Mouse (Mus musculus): ENCODE measurements around the gene Gjc1.

Gjc1 gene

DNA sequence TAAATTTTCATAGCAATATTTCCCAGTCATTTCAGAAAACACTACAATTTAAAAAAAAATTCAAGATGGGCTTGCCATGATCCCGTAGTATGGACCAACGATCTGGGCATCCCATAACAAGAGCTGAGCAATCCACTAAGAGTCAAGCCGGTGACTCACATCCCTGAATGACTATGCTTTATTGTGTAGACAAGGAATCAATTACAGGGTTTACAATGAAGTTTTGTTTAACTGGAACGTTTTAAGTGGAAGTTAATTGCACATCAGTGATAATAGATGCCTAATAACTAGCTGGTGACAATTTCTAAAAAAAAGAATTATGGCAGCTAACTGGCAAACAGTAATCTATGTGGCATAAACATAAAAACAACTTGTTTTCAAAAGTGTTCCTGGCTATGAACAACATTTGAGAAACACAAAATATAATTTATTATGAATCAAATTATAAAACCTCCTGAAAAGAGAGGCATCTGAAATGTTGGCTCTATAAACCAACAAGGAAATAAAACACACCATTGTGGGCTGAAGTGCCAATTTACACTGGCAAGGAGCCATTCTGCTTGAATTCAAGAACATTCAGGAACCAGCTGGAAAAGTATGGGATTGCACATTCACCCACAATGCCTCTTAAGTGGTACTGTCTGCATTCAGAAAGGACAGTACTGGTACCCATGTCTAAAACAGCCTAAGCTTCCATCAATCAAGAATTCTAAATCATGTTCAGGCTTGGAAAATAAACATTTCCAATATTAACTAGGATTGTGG lies 8.6 kb downstream of the Gjc1 start:
- peak; percentile 33 to 50 for DNase-seq

DNA sequence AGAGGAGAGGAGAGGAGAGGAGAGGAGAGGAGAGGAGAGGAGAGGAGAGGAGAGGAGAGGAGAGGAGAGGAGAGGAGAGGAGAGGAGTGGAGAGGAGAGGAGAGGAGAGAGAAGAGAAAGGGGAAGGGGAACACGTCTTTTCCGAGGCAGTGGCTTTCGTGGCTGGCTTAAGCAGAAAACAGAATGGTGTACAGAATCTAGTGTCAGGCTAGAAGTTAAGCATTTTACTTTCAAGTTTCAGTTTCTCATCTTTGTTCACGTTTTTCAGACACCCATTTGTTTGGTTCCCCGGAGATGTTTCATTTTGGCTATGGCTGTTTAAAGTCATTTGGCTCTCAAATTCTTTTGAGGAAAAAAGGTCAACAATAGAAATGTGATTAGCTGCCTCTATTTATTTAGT lies 11.3 kb downstream of the Gjc1 start:
- no peak for DNase-seq

DNA sequence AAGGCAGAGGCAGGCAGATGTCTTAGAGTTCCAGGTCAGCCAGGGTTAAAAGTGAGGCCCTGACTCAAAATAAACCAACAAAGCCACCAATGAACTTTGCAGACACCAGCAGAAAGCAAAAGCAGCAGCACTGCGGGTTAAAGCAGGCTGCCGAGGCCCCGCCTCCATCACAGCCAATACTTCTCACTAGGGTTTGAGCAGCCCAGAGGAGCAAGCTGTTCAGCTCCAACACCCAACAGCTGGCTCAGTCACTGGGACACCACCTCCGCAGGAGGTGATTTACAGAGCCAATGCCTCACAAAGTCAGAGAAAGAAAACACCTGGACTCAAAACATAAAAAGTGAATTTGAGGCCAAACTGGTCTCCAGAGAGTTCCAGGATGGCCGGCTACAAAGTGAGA lies 16.0 kb downstream of the Gjc1 start:
- no peak for DNase-seq

DNA sequence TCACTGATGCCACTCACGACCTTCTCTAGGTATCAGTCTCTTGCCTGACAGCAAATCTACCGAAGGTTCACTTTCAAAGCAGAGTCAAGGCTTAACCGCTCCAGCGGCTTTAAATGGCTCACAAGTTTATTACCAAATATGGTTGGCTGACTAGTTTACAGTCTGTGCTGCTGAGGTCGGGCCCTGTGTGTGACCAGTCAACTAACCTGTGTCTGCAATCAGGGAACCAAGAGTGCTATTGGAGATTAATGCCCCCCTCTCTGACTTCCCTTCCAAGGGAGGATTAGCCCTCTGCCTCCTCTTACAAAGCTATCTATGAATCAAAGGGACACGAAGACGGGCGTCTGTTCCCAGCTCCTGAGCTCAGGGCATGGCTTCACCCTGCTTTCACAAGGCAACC lies 25.3 kb downstream of the Gjc1 start:
- no peak for DNase-seq

DNA sequence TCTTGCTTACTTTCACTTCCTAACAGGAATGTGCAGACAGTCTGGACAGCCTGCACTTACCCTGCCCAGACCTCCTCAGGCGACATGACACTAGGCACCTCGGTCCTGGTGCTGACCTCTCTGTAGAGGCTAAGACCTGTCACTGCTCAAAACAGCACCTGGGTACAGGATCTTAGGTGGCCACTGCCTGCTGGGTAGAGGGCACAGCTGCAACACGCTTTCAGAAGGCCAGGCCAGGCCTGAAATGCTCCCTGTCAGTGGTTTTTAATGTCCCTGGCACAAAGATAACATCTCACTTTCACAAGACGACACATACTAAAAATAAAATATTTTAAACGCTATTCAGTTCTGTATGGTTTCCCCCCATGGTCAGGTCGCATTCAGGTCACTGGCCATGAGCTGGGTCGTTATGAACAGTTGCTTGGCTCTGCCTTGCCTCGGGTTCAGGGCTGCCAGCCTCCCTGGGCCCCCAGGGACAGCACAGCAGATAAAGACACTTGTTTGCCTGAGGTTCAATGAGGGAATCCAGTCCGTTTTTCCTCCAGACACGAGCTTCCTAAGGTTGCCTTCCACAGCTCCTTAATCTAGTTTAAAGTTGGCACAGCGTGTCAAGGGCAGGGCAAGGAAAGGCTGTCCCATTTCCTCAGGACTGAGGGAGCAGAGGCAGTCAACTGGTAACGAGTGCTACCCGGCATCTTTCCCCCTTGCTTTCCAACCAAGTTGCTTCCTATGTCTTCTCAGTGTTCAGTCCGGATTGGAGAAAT lies 27.6 kb downstream of the Gjc1 start:
- peak in 1 of 2 experiments; percentile 17 for DNase-seq

DNA sequence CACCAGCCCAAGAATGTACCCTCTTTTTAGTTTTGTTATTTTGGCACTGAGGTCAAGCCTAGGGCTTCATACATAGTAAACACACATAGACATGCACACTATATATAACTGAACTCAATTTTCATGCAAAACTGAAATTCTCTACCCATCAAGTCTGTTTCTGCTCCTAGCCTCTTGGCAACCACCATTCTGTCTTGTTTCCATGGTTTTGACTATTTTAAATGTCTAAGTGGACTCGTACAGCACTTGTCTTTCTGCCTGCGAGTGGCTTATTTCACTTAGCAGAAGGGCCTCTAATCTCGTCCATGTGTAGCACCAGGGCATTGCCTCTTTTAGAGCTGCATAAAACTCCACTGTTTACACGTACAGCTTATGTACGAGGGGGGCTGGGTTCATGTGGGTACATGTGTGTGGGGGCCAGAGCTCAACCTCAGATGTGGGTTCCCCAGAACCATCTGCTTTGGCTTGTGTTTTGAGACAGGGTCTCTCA lies 31.8 kb downstream of the Gjc1 start:
- DNase-seq, result no peak

DNA sequence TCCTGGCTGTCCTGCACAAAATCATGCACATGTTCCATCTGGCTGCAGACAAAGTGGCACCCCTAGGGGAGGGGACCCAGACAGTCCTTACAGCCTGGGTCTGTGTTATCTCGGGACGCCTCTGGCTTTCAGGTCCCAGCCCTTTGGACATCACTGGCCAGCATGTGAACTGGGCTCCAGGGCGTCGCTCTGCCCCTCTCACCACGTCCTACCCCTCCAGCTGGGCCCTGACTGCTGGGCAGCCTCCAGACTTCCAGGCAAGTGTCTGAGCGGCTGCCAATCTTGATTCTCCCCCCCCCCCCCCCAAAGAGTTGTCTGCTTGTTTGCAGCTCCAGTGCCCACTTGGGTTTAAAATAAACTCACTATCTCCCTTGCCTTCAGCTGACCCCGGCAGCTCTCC lies 36.1 kb downstream of the Gjc1 start:
- DNase-seq, result no peak

DNA sequence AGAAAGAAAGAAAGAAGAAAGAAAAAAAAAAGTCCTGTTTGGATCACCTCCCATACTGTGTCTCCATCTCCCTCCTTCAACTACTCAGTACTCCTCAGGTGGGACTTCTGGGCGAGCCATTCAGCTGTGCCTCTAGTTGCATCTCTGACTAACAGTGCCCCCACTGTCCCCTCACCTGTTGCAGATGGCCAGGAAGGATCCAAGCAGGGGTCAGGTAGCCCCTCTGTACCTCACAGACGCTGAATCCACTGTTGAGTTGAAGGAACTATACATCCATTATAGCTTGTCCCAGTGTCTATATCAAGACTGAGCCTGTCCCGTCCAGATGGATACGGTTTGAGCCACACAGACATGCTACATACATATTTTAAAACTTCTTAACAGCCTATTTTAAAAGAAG lies 38.0 kb downstream of the Gjc1 start:
- no peak for DNase-seq

DNA sequence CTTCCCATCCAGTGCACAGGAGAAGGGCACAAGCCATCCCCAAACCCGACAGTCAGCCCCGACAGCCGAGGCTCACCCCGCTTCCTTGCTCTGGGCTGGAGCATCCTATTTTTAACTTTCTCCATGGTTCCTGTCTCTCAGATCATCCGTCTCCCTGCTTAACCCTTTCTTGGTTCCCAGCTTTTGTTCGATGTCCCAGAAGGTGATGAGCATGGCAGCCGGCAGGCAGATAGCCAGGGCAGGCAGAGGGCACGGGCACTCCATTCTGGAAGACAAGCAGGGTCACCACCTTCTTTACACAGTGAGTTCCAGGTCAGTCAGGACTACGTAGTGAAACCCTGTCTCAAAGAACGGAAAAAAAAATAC lies 38.5 kb downstream of the Gjc1 start:
- DNase-seq, result no peak

DNA sequence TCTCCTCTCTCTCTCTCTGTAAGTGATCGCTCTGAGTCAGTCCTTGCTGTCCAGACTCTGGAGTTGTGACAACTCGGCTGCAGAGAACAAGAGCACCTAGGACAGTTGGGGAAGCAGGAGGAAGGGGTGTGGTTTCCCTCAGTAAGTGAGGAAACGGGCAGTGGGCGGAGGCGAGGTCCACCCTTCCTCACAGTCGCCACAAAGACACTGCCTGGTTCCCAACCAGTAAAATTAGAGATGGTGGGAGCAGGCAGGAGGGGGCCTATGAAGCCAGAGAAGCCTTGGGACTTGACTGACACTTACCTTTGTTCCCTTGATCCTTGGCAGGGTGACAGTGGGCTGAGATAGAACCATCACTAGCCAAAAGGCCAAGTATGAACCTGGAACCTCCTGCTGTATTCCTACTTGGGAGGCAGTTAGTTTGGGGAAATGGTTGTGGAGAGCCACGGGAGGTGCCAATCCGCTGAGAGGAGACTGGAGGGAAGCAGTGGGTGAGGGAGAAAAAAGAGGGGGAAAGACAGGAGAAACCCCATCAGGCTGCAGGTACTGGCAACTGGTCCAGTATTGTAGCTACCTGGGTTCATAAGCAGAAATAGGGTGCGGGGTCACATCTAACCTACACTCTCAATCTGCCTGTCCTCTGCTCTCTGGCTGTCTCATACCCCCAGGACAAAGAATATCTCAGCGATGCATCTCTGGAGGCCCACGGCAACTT lies 39.1 kb downstream of the Gjc1 start:
- peak; percentile 71 to 80 for DNase-seq

DNA sequence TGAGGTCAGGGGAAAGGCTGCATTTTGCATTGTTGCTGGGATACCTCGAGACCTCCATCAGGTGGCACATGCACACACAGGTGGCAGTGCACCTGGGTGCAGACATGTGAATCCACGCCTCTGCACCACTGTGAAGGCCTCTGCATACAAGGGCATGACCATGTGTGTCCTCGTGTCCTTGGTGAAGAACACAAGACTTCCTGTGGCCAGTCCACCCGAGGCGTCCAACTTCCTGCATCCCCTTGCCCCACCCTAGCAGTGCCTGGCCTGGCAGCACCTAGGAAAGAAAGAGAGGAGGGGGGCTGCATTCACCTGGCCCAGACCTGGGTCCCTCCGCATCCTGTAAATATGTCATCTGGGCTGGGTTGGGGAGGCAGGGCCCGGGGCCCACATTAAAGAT lies 39.7 kb downstream of the Gjc1 start:
- DNase-seq, result peak in 1 of 2 experiments; percentile 32

DNA sequence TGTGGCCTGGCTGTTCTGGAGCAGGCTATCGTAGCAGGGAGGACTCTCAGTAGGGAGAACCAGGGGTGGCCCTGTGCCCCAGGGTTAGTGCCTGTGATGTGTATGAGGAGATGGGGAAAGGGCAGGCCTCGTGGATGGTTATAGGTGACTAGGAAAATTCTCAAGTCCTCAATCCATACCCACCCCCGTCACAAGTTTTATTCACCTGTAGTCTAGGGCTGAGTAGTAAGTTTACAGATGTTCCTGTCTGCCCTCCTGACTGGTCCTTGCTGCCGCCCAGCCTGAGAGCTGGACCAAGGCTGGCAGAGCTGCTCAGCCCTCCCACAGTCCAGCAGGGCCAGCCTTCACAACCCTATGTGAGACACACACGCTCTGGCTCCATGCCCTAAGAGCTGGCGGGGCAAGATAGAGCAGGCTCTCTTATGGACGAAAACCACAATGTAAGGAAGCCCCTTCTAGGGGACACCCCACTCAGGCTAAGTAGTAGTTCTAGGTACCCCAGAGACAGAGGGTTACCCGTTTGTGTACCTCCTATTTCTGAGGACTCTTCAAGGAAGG lies 40.3 kb downstream of the Gjc1 start:
- no peak for DNase-seq

DNA sequence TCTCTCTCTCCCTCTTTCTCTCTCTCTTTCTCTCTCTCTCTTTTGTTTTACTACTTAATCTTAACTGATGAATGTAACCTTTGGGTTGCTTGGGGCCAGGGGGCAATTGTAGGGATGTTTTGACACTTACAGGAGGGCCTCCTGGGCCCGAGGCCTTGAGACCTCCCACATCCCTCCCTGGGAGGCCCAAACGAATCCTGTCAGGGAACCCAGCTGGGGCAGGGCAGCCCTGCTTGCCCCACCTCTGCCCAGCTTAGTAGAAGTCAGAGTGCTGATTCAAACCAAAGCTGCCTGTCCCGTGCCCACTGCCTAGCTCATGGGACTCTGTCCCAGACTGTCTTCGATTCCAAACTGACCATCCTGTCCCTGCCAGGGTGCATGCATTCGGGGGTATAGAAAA lies 40.9 kb downstream of the Gjc1 start:
- no peak for DNase-seq

DNA sequence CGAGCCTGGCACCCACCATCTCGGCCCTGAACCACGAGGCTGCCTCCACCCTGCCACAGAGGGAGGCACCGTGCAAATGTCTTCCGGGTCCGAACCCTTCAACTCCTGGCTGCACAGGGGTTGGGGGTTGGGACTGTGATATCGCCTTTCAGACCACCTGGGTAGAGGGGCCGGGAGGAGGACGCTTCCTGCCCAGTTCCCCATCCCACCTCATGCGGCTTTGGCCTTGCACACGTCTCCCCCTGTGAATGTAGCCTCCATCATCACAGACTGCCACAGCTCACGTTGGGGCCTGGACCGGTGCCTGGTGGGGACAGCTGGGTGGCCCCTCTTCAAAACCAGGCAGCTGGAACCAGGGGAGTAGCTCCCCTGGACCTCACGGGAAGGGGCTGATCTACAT lies 41.3 kb downstream of the Gjc1 start:
- no peak for DNase-seq

DNA sequence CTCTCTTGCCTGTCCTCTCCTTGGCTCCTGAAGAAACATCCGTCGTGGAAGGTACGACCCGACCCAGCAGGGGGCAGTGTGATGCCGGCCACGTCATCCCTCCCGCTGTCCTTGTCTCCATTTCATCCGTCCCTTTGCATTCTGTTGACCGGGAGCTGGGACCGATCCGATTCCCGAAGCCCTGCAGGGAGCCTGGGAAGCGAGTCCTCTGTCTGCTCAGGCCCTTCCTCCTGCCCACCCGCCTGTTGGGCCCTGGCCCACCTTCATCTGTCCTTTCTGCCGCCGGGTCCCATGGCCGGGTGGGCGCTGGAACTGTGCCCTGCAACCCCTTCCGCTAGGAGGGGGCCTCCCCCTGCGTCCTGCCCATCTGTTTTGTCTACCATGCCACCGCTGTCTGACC lies 41.9 kb downstream of the Gjc1 start:
- DNase-seq, result peak; percentile 70 to 77

DNA sequence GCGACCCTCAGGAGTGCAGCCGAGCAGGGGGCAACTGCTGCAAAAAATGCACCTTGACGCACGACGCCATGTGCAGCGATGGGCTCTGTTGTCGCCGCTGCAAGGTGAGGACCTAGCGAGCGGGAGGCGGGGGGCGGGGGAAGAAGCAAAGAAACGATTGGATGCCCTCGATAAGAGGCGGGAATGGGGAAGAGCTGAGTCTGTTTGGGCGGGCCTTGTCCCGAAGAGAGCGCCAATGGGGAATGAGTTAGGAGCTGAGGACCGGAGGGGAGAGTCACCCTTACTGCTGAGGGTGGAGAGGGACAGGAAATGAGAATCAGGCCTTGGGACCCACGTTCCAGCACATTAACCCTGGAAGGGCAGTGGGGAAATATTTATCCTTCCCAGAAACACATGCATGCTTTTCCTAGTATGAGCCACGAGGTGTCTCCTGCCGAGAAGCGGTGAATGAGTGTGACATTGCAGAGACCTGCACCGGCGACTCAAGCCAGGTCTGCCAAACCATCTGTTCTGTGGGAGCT lies 44.8 kb downstream of the Gjc1 start:
- DNase-seq, result peak; percentile 83 to 87

DNA sequence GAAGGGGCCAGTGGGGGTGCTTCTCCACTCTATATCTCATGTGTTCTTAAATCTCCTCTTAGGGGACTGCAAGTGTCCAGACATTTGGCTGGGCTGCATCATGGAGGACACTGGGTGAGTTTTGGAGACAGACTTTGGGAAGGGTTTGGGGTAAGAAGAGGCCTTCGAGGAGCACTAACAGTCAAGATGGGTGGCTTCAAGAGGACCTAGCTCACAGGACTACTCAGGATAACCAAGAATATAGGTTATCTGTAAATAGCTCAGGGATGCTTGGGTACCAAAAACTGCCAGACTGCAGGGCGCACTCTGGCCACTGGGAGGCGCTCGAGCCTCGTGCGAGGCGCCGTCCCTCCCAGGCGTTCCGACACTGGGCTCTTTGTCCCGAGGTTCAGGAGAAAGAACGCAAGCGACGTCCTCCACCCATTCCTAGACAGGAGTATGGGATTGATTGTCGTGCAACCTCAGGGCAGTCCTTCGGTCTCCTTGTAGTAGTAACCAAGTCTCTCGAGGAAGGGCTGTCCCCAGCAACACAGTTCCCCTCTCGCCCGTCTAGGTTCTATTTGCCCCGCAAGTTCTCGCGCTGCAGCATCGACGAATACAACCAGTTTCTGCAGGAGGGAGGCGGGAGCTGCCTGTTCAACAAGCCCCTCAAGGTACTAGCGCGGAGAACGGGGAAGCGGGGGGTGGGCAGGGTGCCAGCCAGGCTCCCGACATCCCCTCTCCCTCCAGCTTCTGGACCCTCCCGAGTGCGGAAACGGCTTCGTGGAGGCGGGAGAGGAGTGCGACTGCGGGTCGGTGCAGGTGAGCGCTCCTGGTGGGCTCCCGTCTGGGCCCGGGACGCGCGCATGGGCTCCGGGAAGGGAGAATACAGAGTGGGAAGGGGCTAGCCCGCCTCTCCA lies 45.5 kb downstream of the Gjc1 start:
- peak; percentile 69 to 76 for DNase-seq

DNA sequence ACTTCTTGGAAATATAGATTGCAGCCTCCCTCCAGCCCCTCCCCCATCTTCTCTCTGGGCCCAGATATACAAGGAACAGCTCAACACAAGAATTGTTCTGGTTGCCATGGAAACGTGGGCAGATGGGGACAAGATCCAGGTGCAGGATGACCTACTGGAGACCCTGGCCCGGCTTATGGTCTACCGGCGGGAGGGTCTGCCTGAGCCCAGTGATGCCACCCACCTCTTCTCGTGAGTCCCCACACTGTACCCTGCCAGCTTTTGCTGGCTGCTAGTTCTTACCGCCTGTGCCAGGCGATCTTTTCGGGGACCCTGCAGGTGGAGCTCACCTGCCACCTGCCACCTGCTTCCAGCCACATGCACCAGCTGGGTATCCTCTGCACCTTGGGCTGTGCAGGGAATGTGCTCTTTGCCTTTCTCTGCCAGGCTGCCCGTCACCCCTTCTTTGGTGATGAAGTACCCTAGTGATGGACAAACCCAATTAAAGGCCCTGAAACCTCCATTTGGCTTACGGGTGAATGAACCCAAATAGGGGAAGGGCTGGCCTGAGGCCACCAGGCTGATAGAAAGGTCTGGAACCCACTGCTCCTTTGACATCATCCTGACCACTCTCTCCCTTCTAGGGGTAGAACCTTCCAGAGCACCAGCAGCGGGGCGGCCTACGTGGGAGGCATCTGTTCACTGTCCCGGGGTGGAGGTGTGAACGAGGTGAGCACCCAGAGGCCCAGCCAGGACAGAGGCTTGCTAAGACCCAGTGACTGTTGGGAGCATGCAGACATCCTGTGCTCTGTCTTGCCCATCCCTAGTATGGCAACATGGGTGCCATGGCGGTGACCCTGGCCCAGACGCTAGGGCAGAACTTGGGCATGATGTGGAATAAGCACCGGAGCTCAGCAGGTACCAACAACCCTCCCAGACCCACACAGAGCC lies 46.5 kb downstream of the Gjc1 start:
- DNase-seq, result no peak

DNA sequence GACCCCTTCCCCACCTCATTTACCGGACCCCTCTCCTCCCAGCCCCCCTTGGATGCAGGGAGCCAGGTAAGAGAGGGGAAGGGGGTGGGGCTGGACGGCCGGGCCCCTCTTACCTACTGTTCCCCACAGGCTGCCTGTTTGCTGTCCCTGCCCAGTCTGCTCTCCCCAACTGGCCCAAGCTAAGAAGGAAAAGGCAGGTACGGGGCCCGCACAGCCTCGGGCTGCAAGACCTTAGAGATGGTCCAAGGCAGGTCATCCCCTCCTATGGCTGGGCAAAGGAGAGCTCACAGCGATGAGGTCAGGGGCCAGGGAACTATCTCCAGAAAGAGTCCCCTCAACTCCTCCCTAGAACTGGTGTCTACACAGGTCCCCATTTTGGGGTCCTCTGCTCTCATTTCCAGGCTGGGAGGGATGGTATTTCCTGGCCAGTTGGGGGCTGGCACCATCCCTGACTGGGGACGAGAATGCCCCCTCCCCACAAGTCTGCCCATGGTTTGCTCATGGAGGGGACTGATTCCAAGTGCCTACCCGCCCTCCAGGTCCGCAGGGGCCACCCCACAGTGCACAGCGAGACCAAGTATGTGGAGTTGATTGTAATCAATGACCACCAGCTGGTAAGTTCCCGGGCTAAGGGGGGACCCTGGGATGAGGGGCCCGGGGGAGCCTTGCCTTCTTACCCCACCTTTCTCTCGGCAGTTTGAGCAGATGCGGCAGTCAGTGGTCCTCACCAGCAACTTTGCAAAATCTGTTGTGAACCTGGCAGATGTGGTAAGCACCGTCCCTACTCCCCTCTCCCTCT lies 47.4 kb downstream of the Gjc1 start:
- DNase-seq, result no peak

All from lung, adult 18-20 months (tissue).